14 mouse cellular contexts compared by ENCODE assay signal in the genomic region with DNA sequence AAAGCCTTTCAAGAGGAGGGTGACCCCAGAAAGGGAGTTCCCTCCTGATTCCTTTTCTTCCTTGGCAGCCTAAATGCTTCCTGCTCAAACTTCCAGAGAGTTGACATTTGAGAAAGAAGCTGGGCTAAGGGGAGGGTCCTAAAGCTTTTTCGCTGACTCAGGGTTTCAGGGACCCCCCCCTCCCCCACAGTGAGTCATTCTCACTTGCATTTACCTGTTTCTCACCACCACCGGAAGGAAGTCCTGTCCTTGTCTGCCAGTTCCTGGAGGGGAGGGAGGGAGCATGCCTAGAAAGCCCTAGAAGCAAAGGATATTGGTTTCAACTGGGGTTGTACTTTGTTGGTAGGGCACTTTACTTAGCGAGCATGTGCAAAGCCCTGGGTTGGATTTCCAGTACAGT. TPM values are rescaled to one million over a fixed set of nuclear protein-coding genes. Genes with fewer than 3 reads are reported as not detected.
A peak's percentile ranks its signal among the peaks of the same experiment; 100 is the strongest.
DNase-seq lines count a peak whose midpoint lies in the region; ATAC-seq lines count a peak whose summit lies in the region.
"Had no signal": no experiment of that assay in that cellular context is flagged by ENCODE, and none has a peak within 500 bp of the region (broad histone marks: within the 10 kb centered on the region; RNA-seq: fewer than 3 reads in every experiment).

No protein-coding gene starts in this region.

- ATAC-seq in inflammation-experienced regulatory T-cells, adult 6 months: peak; percentile 41
- ATAC-seq: forebrain, embryonic 16.5 days; Patski had no signal

- intact Hi-C loops in gastrocnemius, postnatal 14 days (cut with DNase I; ENCODE audit: low total_unique reads): no loop called here

- DNase-seq in thymus, postnatal 0 days (ENCODE audit: low spot score): peak; percentile 41
- no peak for DNase-seq in thymus, postnatal 10 days (ENCODE audit: low spot score in 2 of 2)
- peak; percentile 54 for DNase-seq in R1 (ENCODE audit: low read depth, low spot score)
- no peak for DNase-seq in kidney, postnatal 4 days
- no peak for DNase-seq in gastrocnemius, postnatal 14 days
- DNase-seq in spleen, postnatal 10 days (ENCODE audit: low spot score in 2 of 2): no peak
- DNase-seq: cerebellum, adult 9-10 months; heart, postnatal 4 days; liver, embryonic 13.5 days; midbrain, embryonic 14.5 days; spleen, adult 18-20 months had no signal

RNA-seq across cellular contexts. Expression of gene Nectin1, which starts 40.2 kb away (rescaled TPM):
- polyA plus RNA-seq in thymus, postnatal 0 days (2015; fragmentation: Nextera tagmentation; extraction: Ambion mirVana): 7.7 and 9.9 TPM in 2 replicates
- polyA plus RNA-seq in inflammation-experienced regulatory T-cells, adult 6 months (2017; shearing (Covaris generic)): 1 to 10 TPM in 1 of 3 experiments, under 1 TPM in 2; 0.36 to 2.6 (median 0.57) TPM
- 1 to 10 TPM; 4.5 to 6.7 TPM for total RNA-seq in gastrocnemius, postnatal 14 days (2021)

Comparison
In these comparisons a context has a peak if more than half of its experiments do, and no peak if none do; other contexts are left out.
1. DNase-seq: peak in thymus, postnatal 0 days (single experiment) and R1 (single experiment); none in thymus, postnatal 10 days (0 of 2), kidney, postnatal 4 days (0 of 2), gastrocnemius, postnatal 14 days (single experiment) and spleen, postnatal 10 days (0 of 2).